Mouse (Mus musculus): ENCODE data around the gene Hist1h3h.
"Not testable (repeated sequence)": the region's sequence is repeated elsewhere in the genome, so short reads cannot be mapped to it uniquely, and the experiment has no call there.

Gene Hist1h3h

GRCm38 (mm10) chr13:21717397-21718357 lies at the start of gene Hist1h3h:
Gene Hist1h3h, plus strand, starts transcription at chr13:21717659.
- DNase-seq = peak; percentile 72 to 86

- no peak for DNase-seq
Observed at GRCm38 (mm10) chr13:21677305-21677704, 40.2 kb upstream of the Hist1h3h start, which contains the start of gene Olfr1360. Gene Olfr1360, minus strand, starts transcription at chr13:21677405.

- no peak for DNase-seq
Observed at GRCm38 (mm10) chr13:21697811-21698210, 19.6 kb upstream of the Hist1h3h start, which contains the start of gene Olfr1359. Gene Olfr1359, plus strand, starts transcription at chr13:21698111.

GRCm38 (mm10) chr13:21706669-21707068 lies 10.8 kb upstream of the Hist1h3h start:
- DNase-seq = no peak

GRCm38 (mm10) chr13:21710031-21710711 lies 7.3 kb upstream of the Hist1h3h start:
- peak; percentile 73 to 78 for DNase-seq

- DNase-seq = peak; percentile 51 to 75
Observed at GRCm38 (mm10) chr13:21710821-21711525, 6.5 kb upstream of the Hist1h3h start.

- no peak for DNase-seq
Observed at GRCm38 (mm10) chr13:21711698-21712097, 5.8 kb upstream of the Hist1h3h start.

GRCm38 (mm10) chr13:21714725-21715124 lies 2.7 kb upstream of the Hist1h3h start:
- DNase-seq = peak in 1 of 2 experiments; percentile 54

GRCm38 (mm10) chr13:21715131-21715863 lies 2.2 kb upstream of the Hist1h3h start:
- DNase-seq = no peak

GRCm38 (mm10) chr13:21715864-21716539 lies 1.5 kb upstream of the Hist1h3h start, which contains the start of the genes Hist1h2bl and Hist1h2ai:
Gene Hist1h2bl, minus strand, starts transcription at chr13:21716143.
Gene Hist1h2ai, plus strand, starts transcription at chr13:21716422.
- DNase-seq = peak; percentile 62 to 85

- not testable (repeated sequence) for DNase-seq
Observed at GRCm38 (mm10) chr13:21716540-21717391, 693 bp upstream of the Hist1h3h start.

GRCm38 (mm10) chr13:21718381-21719080 lies 1.1 kb downstream of the Hist1h3h start:
- DNase-seq = no peak

GRCm38 (mm10) chr13:21721107-21721756 lies 3.8 kb downstream of the Hist1h3h start:
- not testable (repeated sequence) for DNase-seq

GRCm38 (mm10) chr13:21721757-21722372 lies 4.4 kb downstream of the Hist1h3h start, which contains the start of gene Hist1h2bm:
Gene Hist1h2bm, plus strand, starts transcription at chr13:21722044.
- peak; percentile 55 to 71 for DNase-seq

- no peak for DNase-seq
Observed at GRCm38 (mm10) chr13:21722373-21722925, 5.0 kb downstream of the Hist1h3h start.

GRCm38 (mm10) chr13:21722993-21723836 lies 5.8 kb downstream of the Hist1h3h start:
- DNase-seq = no peak

- DNase-seq = no peak
Observed at GRCm38 (mm10) chr13:21727948-21728572, 10.6 kb downstream of the Hist1h3h start.

Measured in thymus, adult 18-20 months (tissue).